Mouse (Mus musculus): ENCODE results near the gene Nxn. TPM values are rescaled to one million over a fixed set of nuclear protein-coding genes. Genes with fewer than 3 reads are reported as not detected.

The Nxn gene
- polyA plus RNA-seq, 1 experiment from 2014 or later = 36.0 TPM

DNA sequence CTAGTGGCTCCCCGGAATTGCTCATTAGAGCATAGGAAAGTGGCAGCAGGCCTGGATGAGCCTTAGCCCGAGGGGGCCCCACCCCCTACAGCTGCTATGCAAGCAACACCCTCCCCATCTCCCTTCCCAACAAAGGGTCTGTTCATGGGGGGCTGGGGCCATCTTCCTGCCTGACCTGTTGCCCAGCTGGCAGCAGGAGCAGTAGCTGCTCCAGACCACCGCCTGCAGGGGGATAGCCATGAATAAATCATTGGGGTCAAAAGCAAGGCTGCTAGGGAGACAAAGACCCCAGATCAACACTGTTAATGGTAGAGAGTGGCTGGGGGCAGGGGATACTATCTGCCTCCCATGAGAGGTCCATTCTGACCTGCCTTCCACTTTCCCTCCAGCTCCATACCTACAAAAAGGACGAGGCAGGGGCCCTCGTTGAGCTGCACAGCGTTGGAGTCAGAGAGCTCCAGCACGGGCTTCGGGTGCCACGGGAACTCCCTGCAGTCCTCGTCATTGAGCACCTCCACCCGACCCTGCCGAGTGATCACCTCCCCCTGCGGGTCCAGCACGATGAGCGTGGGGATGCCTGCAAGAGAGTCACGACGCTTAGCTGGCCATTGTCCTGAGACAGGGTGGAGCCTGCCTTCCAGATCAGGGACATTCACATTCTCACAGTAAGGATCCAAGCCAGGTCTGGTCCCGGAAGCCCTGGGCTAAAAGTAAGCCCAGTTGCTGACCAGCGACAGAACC lies 136.2 kb downstream of the Nxn start:
- H3K36me3 ChIP-seq (replicated peaks; ENCODE audit: control insufficient read depth, insufficient read depth) = peaks cover 6% of the 10 kb centered on the region
- no peak overlapping the region for H3K27ac ChIP-seq
- H3K4me1 ChIP-seq (replicated peaks; ENCODE audit: control insufficient read depth, insufficient read depth, low read length) = peaks cover 30% of the 10 kb centered on the region
- ATAC-seq (ENCODE audit: low FRiP score) = peak; percentile 31; the same call in 1 of the 2 replicates
- H3K9ac ChIP-seq = 0 out of 2 replicates have a peak overlapping the region, but pooled peaks have one; percentile 24
- no peaks in the 10 kb centered on the region for H3K27me3 ChIP-seq (ENCODE audit: control insufficient read depth, insufficient read depth, low read length)
- WGBS = 6% methylated on average over 19 of the region's 19 CpGs
- DNase-seq (ENCODE audit: low spot score) = no peak
- H3K9me3 ChIP-seq (ENCODE audit: control insufficient read depth, low read length) = no peaks in the 10 kb centered on the region
- 0 out of 2 replicates have a peak overlapping the region, but pooled peaks have one; percentile 8 for H3K4me2 ChIP-seq (replicated peaks)
- H3K4me3 ChIP-seq (replicated peaks; ENCODE audit: low read length) = no peak overlapping the region

DNA sequence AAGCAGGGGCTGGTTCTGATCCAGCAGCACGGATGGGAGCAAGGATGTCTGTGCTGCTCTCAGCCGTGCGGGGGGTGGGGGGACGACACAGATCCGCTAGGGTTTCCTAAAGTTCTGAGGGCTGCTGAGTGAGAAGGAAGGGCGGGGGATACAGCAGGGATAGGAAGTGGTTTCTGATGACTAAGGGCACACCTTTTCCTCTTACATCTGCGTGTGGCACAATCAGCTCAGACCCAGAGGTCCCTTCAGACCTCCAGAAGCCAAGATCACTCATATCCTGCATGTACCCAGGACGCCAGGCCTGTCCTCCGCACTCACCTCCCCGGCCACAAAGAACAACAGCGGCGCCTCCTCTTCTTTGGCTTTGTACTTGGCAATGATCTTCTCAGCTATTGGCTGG lies 137.7 kb downstream of the Nxn start:
- Histone ChIP-seq H3K9ac (no peak overlapping the region), H3K27ac (no peak overlapping the region), H3K4me2 (replicated peaks) (no peak overlapping the region), H3K4me1 (replicated peaks; ENCODE audit: control insufficient read depth, insufficient read depth, low read length) (peaks cover 19% of the 10 kb centered on the region), H3K4me3 (replicated peaks; ENCODE audit: low read length) (no peak overlapping the region), H3K27me3 (ENCODE audit: control insufficient read depth, insufficient read depth, low read length) (no peaks in the 10 kb centered on the region), H3K9me3 (ENCODE audit: control insufficient read depth, low read length) (no peaks in the 10 kb centered on the region), H3K36me3 (replicated peaks; ENCODE audit: control insufficient read depth, insufficient read depth) (peaks cover 6% of the 10 kb centered on the region)
- DNase-seq (ENCODE audit: low spot score) = no peak
- 71% methylated on average over 12 of the region's 12 CpGs for WGBS
- peak; percentile 16; the same call in 1 of the 2 replicates for ATAC-seq (ENCODE audit: low FRiP score)

DNA sequence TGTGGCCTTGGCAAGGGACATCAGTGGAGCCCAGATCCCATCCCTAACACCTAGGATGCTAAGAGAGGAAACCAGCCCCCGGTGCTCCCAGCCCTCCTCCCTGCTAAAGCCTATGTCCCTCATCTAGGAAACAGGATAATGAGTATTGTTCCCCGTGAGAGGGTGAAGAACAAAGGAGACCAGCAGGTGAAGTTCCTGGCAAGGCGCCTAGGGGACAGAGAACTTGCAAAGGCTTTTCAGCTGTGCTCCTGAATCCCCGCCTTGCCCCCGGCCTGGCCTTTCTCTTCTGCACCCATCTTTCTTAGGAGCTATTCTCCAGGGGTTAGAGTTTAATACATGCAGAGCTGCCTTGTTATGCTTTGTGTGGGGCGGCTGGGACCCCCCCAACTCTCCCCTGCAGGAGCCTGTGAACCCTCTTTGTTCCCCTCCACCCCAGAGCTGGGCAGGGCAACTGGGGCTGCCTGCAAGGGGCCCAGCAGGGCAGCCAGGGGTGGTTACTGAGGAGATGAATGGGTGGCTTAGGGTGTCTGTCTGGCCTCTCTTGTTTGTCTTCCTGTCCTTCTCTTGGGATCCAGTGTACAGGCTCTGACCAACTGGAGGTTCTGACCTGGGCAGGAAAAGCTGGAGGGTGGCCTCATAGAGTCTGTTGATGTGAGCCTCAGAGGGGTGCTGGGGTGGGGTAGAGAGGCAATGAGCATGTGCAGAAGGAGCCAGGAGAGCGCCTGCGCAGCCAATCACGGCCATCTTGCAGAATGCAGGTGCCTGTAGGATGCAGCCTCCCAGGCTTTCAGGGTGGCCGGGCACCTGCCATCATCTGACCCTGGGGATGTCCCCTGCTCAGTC lies 138.5 kb downstream of the Nxn start:
- no peaks in the 10 kb centered on the region for H3K9me3 ChIP-seq (ENCODE audit: control insufficient read depth, low read length)
- H3K4me1 ChIP-seq (replicated peaks; ENCODE audit: control insufficient read depth, insufficient read depth, low read length) = peaks cover 19% of the 10 kb centered on the region
- 31% methylated on average over 10 of the region's 10 CpGs for WGBS
- DNase-seq (ENCODE audit: low spot score) (no peak), ATAC-seq (ENCODE audit: low FRiP score) (peak; percentile 52)
- H3K4me2 ChIP-seq (replicated peaks) = no peak overlapping the region
- no peak overlapping the region for H3K9ac ChIP-seq
- no peak overlapping the region for H3K27ac ChIP-seq
- no peak overlapping the region for H3K4me3 ChIP-seq (replicated peaks; ENCODE audit: low read length)
- peaks cover 6% of the 10 kb centered on the region for H3K36me3 ChIP-seq (replicated peaks; ENCODE audit: control insufficient read depth, insufficient read depth)
- H3K27me3 ChIP-seq (ENCODE audit: control insufficient read depth, insufficient read depth, low read length) = no peaks in the 10 kb centered on the region

DNA sequence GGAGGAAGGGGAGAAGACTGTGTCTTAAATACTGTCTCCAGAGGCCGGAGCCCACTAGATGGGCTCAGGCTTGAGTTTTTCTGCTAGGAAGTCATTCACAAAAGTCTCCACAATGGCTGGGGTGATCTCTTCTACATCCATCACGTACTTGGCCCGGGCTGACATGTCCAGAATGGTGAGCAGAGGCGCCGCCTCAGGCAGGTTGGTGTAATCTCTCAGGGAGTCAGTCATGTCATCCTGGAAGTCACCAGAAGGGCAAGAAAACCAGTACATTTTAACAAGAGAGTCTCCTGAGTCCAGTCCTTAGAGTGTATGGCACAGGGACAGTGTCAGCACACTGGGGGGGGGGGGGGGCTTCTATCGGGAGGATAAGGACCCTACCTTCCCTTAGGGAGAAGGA lies 140.4 kb downstream of the Nxn start:
- Histone ChIP-seq H3K4me1 (replicated peaks; ENCODE audit: control insufficient read depth, insufficient read depth, low read length) (peaks cover 17% of the 10 kb centered on the region), H3K4me2 (replicated peaks) (no peak overlapping the region), H3K27me3 (ENCODE audit: control insufficient read depth, insufficient read depth, low read length) (no peaks in the 10 kb centered on the region), H3K27ac (no peak overlapping the region), H3K4me3 (replicated peaks; ENCODE audit: low read length) (no peak overlapping the region), H3K36me3 (replicated peaks; ENCODE audit: control insufficient read depth, insufficient read depth) (peaks cover 6% of the 10 kb centered on the region), H3K9me3 (ENCODE audit: control insufficient read depth, low read length) (no peaks in the 10 kb centered on the region), H3K9ac (no peak overlapping the region)
- DNase-seq (ENCODE audit: low spot score) (no peak), ATAC-seq (ENCODE audit: low FRiP score) (no peak)
- WGBS = 69% methylated on average over 6 of the region's 6 CpGs

DNA sequence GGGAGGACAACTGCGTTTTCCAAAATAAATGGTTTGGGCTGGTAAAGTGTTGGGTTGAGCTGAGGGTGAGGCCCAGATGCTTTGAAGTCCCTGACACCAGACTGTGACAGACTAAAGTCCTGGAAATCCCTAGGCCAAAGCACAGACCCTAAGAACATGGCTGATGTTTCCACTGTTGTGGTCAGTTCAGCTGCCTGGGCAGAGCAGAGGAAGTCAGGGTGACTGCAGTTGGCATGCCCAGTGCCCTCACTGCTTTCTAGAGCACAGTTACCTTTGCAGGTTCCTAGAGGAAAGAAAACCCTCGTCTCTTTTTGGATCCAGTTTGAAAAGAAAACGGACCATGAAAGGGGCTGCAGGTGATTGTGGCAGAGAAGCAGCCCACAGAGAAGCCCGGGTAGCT lies 141.6 kb downstream of the Nxn start:
- Histone ChIP-seq H3K9me3 (ENCODE audit: control insufficient read depth, low read length) (no peaks in the 10 kb centered on the region), H3K27ac (no peak overlapping the region), H3K36me3 (replicated peaks; ENCODE audit: control insufficient read depth, insufficient read depth) (peaks cover 6% of the 10 kb centered on the region), H3K4me1 (replicated peaks; ENCODE audit: control insufficient read depth, insufficient read depth, low read length) (peaks cover 6% of the 10 kb centered on the region), H3K4me3 (replicated peaks; ENCODE audit: low read length) (no peak overlapping the region), H3K9ac (no peak overlapping the region), H3K27me3 (ENCODE audit: control insufficient read depth, insufficient read depth, low read length) (no peaks in the 10 kb centered on the region), H3K4me2 (replicated peaks) (no peak overlapping the region)
- 83% methylated on average over 4 of the region's 4 CpGs for WGBS
- ATAC-seq (ENCODE audit: low FRiP score) = no peak
- no peak for DNase-seq (ENCODE audit: low spot score)

DNA sequence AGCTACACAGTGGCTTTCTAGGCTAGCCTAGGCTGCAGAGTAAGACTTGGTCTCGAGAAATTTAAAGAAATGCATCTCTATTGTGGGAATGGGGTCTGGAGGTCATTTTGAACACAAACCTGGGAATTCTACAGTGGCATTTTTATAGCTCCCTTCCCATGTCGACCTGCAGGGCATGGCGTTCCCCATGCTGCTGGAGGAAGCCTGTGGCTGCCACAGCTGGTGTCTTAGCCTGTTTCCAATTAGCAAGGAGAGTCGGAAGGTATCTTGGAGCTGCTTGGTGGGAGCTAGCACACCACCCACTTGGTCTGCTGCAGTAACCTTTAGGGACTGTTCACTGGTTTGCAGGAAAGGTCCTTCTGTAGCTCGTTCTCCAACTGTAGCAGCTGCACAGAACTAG lies 142.8 kb downstream of the Nxn start:
- Histone ChIP-seq H3K4me2 (replicated peaks) (no peak overlapping the region), H3K9me3 (ENCODE audit: control insufficient read depth, low read length) (no peaks in the 10 kb centered on the region), H3K27me3 (ENCODE audit: control insufficient read depth, insufficient read depth, low read length) (no peaks in the 10 kb centered on the region), H3K9ac (no peak overlapping the region), H3K36me3 (replicated peaks; ENCODE audit: control insufficient read depth, insufficient read depth) (peaks cover 13% of the 10 kb centered on the region), H3K4me1 (replicated peaks; ENCODE audit: control insufficient read depth, insufficient read depth, low read length) (peaks cover 6% of the 10 kb centered on the region), H3K27ac (no peak overlapping the region), H3K4me3 (replicated peaks; ENCODE audit: low read length) (no peak overlapping the region)
- WGBS = 45% methylated on average over 5 of the region's 5 CpGs
- no peak for DNase-seq (ENCODE audit: low spot score)
- no peak for ATAC-seq (ENCODE audit: low FRiP score)

DNA sequence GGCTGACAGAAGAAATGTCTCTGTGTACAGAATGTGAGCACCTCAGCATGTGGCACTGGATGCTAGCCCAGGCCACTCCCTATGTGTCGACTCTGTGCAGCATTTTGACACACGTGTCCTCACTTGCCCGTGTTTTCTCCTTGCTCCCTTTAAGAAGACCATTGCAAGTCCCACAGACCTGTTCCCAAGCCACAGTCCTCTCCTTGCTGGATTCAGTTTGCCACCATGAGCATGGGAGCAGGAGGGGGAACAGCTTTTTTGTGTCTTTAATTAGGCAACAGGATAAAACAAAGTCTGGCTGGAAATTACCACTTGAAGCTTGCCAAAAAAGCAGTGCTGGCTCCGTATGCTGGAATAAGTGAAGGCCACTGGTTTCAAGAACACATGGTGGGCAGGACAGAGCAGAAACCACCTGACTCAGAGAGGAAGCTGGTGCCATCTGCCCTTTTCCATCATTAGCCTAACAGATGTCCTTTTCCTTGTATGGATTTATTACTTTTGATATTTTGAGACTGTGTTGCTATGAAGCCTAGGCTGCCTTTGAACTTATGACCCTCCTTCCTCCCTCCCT lies 143.4 kb downstream of the Nxn start:
- DNase-seq (ENCODE audit: low spot score) (no peak), ATAC-seq (ENCODE audit: low FRiP score) (no peak)
- H3K4me3 ChIP-seq (replicated peaks; ENCODE audit: low read length) = no peak overlapping the region
- peaks cover 19% of the 10 kb centered on the region for H3K36me3 ChIP-seq (replicated peaks; ENCODE audit: control insufficient read depth, insufficient read depth)
- no peaks in the 10 kb centered on the region for H3K9me3 ChIP-seq (ENCODE audit: control insufficient read depth, low read length)
- no peak overlapping the region; the same call in 1 of the 2 replicates for H3K9ac ChIP-seq
- WGBS = 53% methylated on average over 4 of the region's 4 CpGs
- H3K4me2 ChIP-seq (replicated peaks) = no peak overlapping the region
- no peaks in the 10 kb centered on the region for H3K27me3 ChIP-seq (ENCODE audit: control insufficient read depth, insufficient read depth, low read length)
- H3K27ac ChIP-seq = no peak overlapping the region
- peaks cover 3% of the 10 kb centered on the region for H3K4me1 ChIP-seq (replicated peaks; ENCODE audit: control insufficient read depth, insufficient read depth, low read length)

DNA sequence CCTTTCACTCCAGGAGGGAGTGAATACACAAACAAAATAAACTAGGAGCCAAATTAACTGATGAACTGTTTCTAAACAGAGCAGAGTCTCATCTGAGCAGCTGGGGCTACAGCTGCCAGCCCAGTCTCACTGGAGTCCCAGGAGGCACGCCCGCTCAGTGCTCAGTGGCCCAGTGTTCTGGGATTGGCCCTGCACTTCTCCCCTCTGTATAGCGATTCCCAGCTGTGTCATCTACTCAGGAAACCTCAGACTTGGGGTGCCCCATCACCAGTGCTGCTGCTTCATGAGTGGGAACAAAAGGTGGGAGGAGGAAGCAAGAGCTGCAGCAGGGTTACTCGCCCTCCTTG lies 145.0 kb downstream of the Nxn start:
- ATAC-seq (ENCODE audit: low FRiP score) (no peak), DNase-seq (ENCODE audit: low spot score) (no peak)
- H3K4me2 ChIP-seq (replicated peaks) = no peak overlapping the region
- 0 out of 2 replicates have a peak overlapping the region, but pooled peaks have one; percentile 5 for H3K27ac ChIP-seq
- no peaks in the 10 kb centered on the region for H3K27me3 ChIP-seq (ENCODE audit: control insufficient read depth, insufficient read depth, low read length)
- WGBS = 64% methylated on average over 4 of the region's 4 CpGs
- H3K4me3 ChIP-seq (replicated peaks; ENCODE audit: low read length) = no peak overlapping the region
- H3K4me1 ChIP-seq (replicated peaks; ENCODE audit: control insufficient read depth, insufficient read depth, low read length) = no peaks in the 10 kb centered on the region
- peaks cover 33% of the 10 kb centered on the region for H3K36me3 ChIP-seq (replicated peaks; ENCODE audit: control insufficient read depth, insufficient read depth)
- no peaks in the 10 kb centered on the region for H3K9me3 ChIP-seq (ENCODE audit: control insufficient read depth, low read length)
- H3K9ac ChIP-seq = no peak overlapping the region
